Mouse (Mus musculus) hindbrain, embryonic 15.5 days (tissue): ENCODE data around the gene Als2cr12. TPM values are rescaled to one million over a fixed set of nuclear protein-coding genes. Genes with fewer than 3 reads are reported as not detected.
"Not testable (repeated sequence)": the region's sequence is repeated elsewhere in the genome, so short reads cannot be mapped to it uniquely, and the experiment has no call there.

Experiments used
- ATAC-seq: fragments of 200-750 bp; cut with Nextera tagmentation; 2 replicates; pipeline ENCODE4 v1.8.0; 2017; ENCODE audit warnings: low read depth, moderate number of reproducible peaks, moderate TSS enrichment; ENCODE audit not compliant: low FRiP score
- H3K27ac ChIP-seq: fragments of 300-500 bp; sonication (generic); replicated peaks from 2 replicates; pipeline ENCODE4 v1.5.1; 2015; ENCODE audit warnings: mild to moderate bottlenecking, inconsistent platforms
- H3K27me3 ChIP-seq: fragments of 300-500 bp; sonication (generic); 2 replicates; pipeline ENCODE4 v1.6.1; 2015; ENCODE audit warnings: control low read depth, inconsistent platforms
- H3K36me3 ChIP-seq: fragments of 300-500 bp; sonication (generic); 2 replicates; pipeline ENCODE4 v1.6.1; 2015; ENCODE audit warnings: control low read depth, inconsistent platforms
- H3K4me1 ChIP-seq: fragments of 300-500 bp; sonication (generic); replicated peaks from 2 replicates; pipeline ENCODE4 v1.6.1; 2015; ENCODE audit warnings: control low read depth, inconsistent platforms
- H3K4me2 ChIP-seq: fragments of 300-500 bp; sonication (generic); 2 replicates; pipeline ENCODE4 v1.6.1; 2015; ENCODE audit warnings: moderate library complexity, mild to moderate bottlenecking, inconsistent platforms
- H3K4me3 ChIP-seq: fragments of 300-500 bp; sonication (generic); 2 replicates; pipeline ENCODE4 v1.5.1; 2015; ENCODE audit warnings: mild to moderate bottlenecking, inconsistent platforms
- H3K9ac ChIP-seq: fragments of 300-500 bp; sonication (generic); 2 replicates; pipeline ENCODE4 v1.6.1; 2015; ENCODE audit warnings: inconsistent platforms
- H3K9me3 ChIP-seq: fragments of 300-500 bp; sonication (generic); 2 replicates; pipeline ENCODE4 v1.6.1; 2016; ENCODE audit warnings: control low read depth, inconsistent platforms
- WGBS: fragments of 180-500 bp; shearing (Covaris S2); methylation state at CpG from one replicate; pipeline ENCODE4 v1.1.7; 2015; 5-methylcytosine and 5-hydroxymethylcytosine counted together
- polyA plus RNA-seq: library from polyadenylated mRNA; unstranded; fragments of >200 nt; fragmentation: Nextera tagmentation; extraction: Ambion mirVana; gene quantifications from 2 replicates; pipeline ENCODE4 v1.2.1, GENCODE M21; 2015

The Als2cr12 gene
- polyA plus RNA-seq, 1 experiment from 2014 or later = not detected

DNA sequence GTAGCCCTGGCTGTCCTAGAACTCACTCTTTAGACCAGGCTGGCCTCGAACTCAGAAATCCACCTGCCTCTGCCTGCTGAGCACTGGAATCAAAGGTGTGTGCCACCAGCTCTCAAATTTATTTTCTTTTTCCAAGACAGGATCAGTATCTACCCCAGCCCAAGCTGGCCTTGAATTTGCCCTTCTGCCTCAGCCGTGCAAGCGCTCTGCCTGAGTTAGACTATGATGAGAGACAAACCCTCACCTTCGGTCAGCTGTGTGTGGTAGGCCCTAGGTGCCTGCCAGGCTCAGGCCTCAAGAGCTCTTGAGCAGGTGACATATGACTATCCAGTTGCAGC lies 21.1 kb upstream of the Als2cr12 start:
- 98% methylated on average over 4 of the region's 4 CpGs for WGBS
- no peak overlapping the region for H3K4me2 ChIP-seq

DNA sequence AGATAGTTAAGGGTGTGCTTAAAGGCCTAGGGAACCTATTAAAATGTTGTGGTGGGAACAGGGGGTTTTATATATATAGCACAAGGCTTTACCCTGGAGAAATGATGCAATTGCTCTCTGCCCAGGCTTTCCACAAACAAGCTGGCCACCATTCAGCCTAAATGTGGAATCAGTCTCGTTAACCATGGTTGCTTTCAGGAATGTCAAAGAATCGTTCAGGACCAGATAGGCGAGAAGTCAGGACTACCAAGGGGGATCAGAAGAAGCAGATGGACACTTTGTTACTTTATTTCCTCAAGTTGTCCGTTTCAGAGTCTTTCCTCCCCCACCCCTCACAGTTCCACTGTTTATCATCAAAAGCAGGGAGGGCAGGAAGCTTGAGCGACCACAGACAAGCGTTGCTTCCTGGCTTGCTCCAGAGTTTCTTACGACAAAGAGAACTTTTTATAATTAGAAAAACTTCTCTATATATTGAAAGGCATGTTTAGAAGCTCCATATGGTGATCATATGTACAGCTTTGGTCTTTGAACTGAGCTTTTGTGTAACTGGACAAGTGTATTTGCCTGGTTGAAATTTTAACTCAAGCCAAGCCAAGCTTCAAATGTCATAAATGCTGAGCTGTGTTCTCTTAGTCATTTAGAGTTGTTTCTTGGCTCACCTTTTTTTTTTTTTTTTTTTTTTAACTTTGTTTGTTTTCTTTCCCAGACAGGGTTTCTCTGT lies 20.5 kb upstream of the Als2cr12 start:
- no peaks in the 10 kb centered on the region for H3K27me3 ChIP-seq
- H3K4me1 ChIP-seq = peaks cover 14% of the 10 kb centered on the region
- no peaks in the 10 kb centered on the region for H3K36me3 ChIP-seq
- H3K9ac ChIP-seq = no peak overlapping the region
- H3K27ac ChIP-seq = no peak overlapping the region
- H3K9me3 ChIP-seq = no peaks in the 10 kb centered on the region
- ATAC-seq = no peak
- 60% methylated on average over 7 of the region's 7 CpGs for WGBS
- H3K4me2 ChIP-seq = no peak overlapping the region
- H3K4me3 ChIP-seq = no peak overlapping the region

More for the DNA sequence above, 21.1 kb upstream of the Als2cr12 start:
- H3K9ac ChIP-seq = no peak overlapping the region
- ATAC-seq = no peak
- H3K4me1 ChIP-seq = peaks cover 14% of the 10 kb centered on the region
- no peak overlapping the region for H3K27ac ChIP-seq
- H3K4me3 ChIP-seq = no peak overlapping the region
- H3K9me3 ChIP-seq = no peaks in the 10 kb centered on the region
- no peaks in the 10 kb centered on the region for H3K36me3 ChIP-seq
- H3K27me3 ChIP-seq = no peaks in the 10 kb centered on the region

DNA sequence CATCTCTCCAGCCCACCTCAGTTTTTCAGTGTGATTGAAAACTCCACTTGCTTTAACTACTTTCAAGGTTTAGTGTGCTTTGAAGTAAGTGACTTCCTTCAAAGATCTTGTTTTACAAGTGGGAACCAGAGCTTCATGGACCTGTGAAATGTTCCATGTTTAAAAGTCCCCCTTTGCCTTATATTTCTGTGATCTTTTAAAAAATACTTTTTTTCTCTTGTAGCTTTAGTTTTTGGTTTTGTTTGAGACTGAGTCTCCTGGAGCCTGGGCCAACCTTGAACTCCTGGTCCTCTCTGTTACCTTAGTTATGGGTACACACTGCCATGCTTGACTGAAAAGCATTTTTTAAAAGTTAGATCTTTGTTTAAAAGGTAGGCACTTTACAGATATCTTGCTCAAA lies 19.7 kb upstream of the Als2cr12 start:
- Histone ChIP-seq H3K36me3 (no peaks in the 10 kb centered on the region), H3K9me3 (no peaks in the 10 kb centered on the region), H3K9ac (no peak overlapping the region), H3K27me3 (no peaks in the 10 kb centered on the region), H3K27ac (no peak overlapping the region), H3K4me2 (no peak overlapping the region), H3K4me1 (peaks cover 18% of the 10 kb centered on the region), H3K4me3 (no peak overlapping the region)
- ATAC-seq = no peak

DNA sequence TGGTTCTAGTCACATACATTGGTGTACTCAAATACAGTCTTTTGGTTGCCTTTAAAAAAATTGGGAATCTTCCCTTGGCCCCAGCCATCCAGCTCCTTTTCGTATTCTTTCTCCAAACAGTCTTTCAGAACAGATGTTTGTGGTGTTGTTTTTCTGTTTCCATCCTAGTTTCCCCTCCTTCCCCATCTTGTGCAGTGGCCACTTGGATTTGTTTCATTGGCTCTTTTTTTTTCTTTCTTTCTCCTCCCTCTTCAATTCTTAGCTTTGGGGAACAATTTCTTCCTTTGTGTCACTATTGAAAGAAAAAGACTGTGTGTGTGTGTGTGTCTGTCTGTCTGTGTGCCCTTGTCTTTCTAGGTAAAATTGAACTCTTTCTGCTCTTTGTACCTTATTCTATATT lies 18.6 kb upstream of the Als2cr12 start:
- Histone ChIP-seq H3K4me2 (peak overlapping the region; percentile 60), H3K36me3 (no peaks in the 10 kb centered on the region), H3K4me1 (peaks cover 18% of the 10 kb centered on the region), H3K27ac (no peak overlapping the region), H3K9me3 (no peaks in the 10 kb centered on the region), H3K27me3 (no peaks in the 10 kb centered on the region), H3K4me3 (peak overlapping the region; percentile 70), H3K9ac (no peak overlapping the region)
- ATAC-seq = no peak
- WGBS = 70% methylated on average over 1 of the region's 1 CpGs

DNA sequence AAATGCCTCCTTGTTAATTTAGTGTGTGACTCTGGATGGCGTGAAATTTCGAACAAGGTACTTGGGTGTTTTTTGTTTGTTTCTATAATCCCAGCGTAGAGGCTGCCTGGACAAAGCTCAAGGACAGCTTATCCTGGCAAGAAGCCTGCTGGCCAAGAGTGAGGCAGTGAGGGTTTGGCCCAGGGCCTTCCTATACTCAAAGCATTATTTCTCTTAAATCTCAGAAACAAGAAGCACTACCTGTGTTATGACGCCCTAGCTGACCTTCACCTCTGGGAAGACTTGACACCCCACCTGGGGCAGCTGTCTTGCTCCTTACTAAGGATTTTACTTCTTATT lies 18.1 kb upstream of the Als2cr12 start:
- Histone ChIP-seq H3K27me3 (no peaks in the 10 kb centered on the region), H3K9me3 (no peaks in the 10 kb centered on the region), H3K4me1 (peaks cover 18% of the 10 kb centered on the region), H3K27ac (peak overlapping the region; percentile 76), H3K4me2 (peak overlapping the region; percentile 60), H3K9ac (0 out of 2 replicates have a peak overlapping the region, but pooled peaks have one; percentile 26), H3K4me3 (peak overlapping the region; percentile 70), H3K36me3 (no peaks in the 10 kb centered on the region)
- no peak for ATAC-seq
- WGBS = 51% methylated on average over 4 of the region's 4 CpGs

DNA sequence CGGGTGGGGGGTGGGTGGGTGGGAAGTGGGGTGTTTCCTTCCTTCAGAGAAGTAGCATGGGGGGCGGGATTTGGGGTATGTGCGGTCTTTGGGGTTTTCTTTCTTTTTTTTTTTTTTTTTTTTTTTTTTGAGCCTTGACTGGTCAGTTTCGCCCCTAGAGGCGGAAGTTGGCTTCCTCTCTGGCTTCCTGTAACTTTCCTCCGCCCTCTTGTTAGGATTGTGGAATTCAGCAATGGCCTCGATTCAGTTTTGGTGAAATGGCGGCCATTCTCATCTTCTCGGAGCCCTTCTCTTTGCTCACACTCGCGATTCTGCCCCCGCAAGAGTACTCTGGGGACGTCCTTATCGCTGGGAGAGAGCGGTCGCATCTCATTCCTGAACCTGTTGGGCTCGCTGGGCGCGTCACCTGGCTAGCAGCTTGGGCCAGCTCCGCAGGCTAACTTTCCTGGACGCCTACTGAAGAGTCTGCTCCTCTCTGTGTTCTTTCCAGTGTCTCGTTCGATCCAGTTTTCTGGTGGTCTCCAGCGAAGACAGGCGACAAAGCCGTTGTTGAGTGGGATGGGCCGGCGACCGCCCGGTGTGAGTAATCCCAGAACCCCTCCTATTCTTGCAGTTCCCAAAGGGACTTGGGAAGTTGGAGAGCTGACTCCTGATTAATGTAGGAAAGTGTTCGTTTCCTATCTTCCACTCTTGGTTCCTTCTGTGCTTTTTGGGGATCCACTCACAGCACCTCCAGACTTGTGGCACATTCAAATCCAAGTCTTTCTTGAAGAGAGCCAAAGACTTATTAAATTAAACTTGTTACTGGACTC lies 17.5 kb upstream of the Als2cr12 start:
- peak overlapping the region; percentile 60 for H3K4me2 ChIP-seq

DNA sequence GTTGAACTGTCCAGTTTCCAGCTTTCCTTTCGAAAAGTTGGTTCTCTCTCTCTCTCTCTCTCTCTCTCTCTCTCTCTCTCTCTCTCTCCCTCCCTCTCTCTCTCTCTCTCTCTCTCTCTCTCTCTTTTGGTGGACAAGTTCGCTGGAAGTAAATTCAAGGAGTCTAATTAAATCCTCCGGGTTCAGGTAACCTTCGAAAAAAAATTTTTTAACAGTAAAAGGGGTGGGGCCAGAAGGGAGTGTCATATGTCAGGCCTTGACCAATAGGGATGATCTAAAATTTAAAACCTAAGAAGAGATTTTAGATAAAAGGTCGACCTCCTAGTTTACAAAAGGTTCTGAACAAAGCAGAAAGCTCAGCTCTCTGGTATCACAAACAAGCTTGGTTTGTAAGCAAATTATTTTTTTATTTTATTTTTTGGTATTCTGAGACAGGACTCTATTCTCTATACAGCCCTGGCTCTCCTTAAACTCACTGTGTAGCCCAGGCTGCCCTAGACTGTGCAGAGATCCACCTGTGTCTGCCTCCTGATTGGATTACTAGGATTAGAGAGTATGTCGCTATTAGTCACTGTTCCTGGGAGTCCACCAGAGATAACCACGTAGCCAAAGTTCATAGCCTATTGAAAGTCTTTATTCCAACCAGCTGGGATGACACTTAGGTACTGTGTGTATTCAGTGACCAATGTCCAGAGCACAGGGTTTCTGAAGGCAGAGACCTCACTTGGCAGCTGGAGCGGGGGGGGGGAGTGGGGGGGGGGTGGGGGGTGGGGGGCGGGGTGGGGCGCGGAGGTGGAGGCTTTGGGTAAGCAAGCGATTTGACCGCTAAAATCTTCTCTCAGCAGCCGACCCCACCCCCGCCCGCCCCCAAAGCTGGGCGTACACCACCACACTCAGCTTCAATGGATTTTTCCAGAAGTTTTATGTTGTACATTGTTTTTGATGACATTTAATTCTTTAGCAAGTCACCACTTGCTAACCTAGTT lies 16.6 kb upstream of the Als2cr12 start:
- peak; percentile 69 for ATAC-seq

More for the DNA sequence above, 17.5 kb upstream of the Als2cr12 start:
- Histone ChIP-seq H3K9me3 (no peaks in the 10 kb centered on the region), H3K9ac (peak overlapping the region; percentile 26), H3K27me3 (no peaks in the 10 kb centered on the region), H3K4me1 (peaks cover 18% of the 10 kb centered on the region), H3K4me3 (peak overlapping the region; percentile 70), H3K36me3 (no peaks in the 10 kb centered on the region), H3K27ac (peak overlapping the region; percentile 76)
- ATAC-seq = 0 out of 2 replicates have a peak, but pooled peaks have one; percentile 13
- 6% methylated on average over 30 of the region's 31 CpGs for WGBS

DNA sequence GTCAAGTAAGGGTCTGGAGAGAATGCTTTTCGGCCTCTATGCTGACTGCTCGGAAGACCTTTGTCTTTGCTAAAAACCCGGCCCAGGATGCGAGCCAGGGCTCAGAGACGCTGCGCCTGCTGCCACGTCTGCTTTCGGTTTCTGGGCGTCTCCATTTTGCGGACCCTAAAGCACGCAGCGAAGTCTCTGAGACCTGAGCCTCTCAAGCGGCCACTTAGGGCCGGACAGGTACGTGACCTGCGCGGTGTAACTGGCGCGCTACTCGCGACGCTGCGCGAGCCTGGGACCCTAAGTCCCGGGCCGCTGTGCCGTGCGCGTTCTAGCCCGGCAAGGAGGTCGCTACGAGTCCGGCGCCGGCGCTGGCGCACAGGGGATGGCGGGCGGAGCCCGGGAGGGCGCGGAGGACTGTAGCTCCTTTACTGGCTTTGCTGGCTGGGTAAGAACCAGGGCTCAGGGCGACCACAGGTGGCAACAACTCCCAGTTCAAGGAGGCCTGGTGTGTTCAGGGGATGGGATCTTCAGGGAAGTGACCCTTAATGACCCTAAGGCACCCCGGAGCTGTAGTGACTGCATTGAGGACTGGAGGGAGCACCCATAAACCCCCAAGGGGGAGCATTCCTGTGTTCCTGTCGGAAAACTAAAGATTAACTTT lies 15.7 kb upstream of the Als2cr12 start, which contains the start of gene Cflar:
TSS of gene Cflar (plus strand) at position 144 of the 652 bp plus-strand sequence.
- Histone ChIP-seq H3K4me2 (peak within 1 kb of the TSS; percentile 60), H3K9ac (peak within 1 kb of the TSS; percentile 75), H3K4me1 (peaks cover 18% of the 10 kb centered on the region), H3K9me3 (no peaks in the 10 kb centered on the region), H3K27me3 (no peaks in the 10 kb centered on the region), H3K36me3 (no peaks in the 10 kb centered on the region), H3K4me3 (peak within 1 kb of the TSS; percentile 70), H3K27ac (peak within 1 kb of the TSS; percentile 89)
- under 1% methylated on average over 45 of the region's 45 CpGs for WGBS
- ATAC-seq = peak; percentile 84

More for the DNA sequence above, 16.6 kb upstream of the Als2cr12 start:
- Histone ChIP-seq H3K4me1 (peaks cover 18% of the 10 kb centered on the region), H3K27me3 (no peaks in the 10 kb centered on the region), H3K36me3 (no peaks in the 10 kb centered on the region), H3K27ac (peak overlapping the region; percentile 89), H3K9ac (peak overlapping the region; percentile 26), H3K4me2 (peak overlapping the region; percentile 60), H3K9me3 (no peaks in the 10 kb centered on the region), H3K4me3 (peak overlapping the region; percentile 70)
- 1% methylated on average over 16 of the region's 17 CpGs for WGBS

DNA sequence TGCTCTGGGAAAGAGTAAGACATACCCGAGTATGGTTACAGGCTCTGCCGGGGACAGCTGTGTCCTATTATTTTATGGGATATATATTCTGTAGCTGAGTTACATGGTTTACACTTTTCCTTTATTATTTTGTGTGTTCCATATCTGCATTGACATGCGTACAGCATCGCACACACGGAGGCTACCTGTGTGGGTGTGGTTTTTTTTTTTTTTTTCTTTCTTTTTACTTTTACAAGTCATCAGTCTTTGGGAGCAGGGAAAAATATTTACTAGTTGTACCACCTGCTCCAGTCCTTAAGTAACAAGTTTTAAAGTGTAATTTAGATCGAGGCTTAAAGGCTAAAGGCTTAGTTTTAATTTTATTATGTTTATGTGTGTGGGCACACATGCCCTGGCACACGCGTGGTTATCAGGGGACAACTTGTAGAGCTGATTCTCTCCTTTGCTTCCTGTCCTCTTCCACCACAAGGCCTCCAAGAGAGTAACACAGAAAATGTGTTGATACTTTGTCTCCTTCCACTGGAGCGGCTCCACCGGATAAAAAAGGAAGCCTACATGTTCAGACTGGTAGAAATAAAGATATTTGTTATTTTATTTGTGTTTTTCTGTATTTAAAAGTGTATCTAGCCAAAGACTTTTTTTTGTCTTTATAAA lies 15.0 kb upstream of the Als2cr12 start:
- peak overlapping the region; percentile 89 for H3K27ac ChIP-seq

DNA sequence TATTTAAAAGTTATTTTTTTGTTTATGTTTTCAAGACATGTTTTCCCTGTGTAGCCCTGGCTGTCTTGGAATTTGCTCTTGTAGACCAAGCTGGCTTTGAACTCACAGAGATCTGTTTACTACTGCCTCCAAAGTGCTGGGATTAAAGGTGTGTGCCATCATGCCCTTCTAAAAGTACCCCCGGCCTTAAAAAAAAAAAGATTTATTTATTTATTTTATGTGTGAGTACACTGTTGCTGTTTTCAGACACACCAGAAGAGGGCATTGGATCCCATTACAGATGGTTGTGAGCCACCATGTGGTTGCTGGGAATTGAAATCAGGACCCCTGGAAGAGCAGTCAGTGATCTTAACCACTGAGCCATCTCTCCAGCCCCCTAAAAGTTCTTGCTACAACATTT lies 14.3 kb upstream of the Als2cr12 start:
- not testable (repeated sequence) for H3K9me3 ChIP-seq, ATAC-seq, H3K27me3 ChIP-seq, H3K4me2 ChIP-seq, H3K27ac ChIP-seq, H3K9ac ChIP-seq, H3K4me3 ChIP-seq, H3K36me3 ChIP-seq
- WGBS = 93% methylated on average over 1 of the region's 1 CpGs
- peaks cover 18% of the 10 kb centered on the region for H3K4me1 ChIP-seq

More for the DNA sequence above, 15.0 kb upstream of the Als2cr12 start:
- Histone ChIP-seq H3K9ac (peak overlapping the region; percentile 75), H3K36me3 (no peaks in the 10 kb centered on the region), H3K4me2 (peak overlapping the region; percentile 60), H3K4me1 (peaks cover 18% of the 10 kb centered on the region), H3K9me3 (no peaks in the 10 kb centered on the region), H3K4me3 (peak overlapping the region; percentile 70), H3K27me3 (no peaks in the 10 kb centered on the region)
- 52% methylated on average over 10 of the region's 10 CpGs for WGBS
- ATAC-seq = no peak; the same call in 1 of the 2 replicates
